Mouse (Mus musculus) ES-Bruce4 (cell line): ENCODE measurements around the gene Maoa. TPM values are rescaled to one million over a fixed set of nuclear protein-coding genes. Genes with fewer than 3 reads are reported as not detected.

Source experiments
- H3K27ac ChIP-seq: 2 replicates; pipeline ENCODE4 v1.5.1; 2012; ENCODE audit warnings: low read length, inconsistent platforms; ENCODE audit not compliant: insufficient read depth
- H3K27me3 ChIP-seq: 2 replicates; pipeline ENCODE4 v1.6.1; 2012; ENCODE audit warnings: mild to moderate bottlenecking, low read length, inconsistent platforms; ENCODE audit not compliant: control insufficient read depth, poor library complexity, insufficient read depth, severe bottlenecking
- H3K36me3 ChIP-seq: 2 replicates; pipeline ENCODE4 v1.6.1; 2012; ENCODE audit warnings: inconsistent platforms, mild to moderate bottlenecking, low read length, moderate library complexity; ENCODE audit not compliant: control insufficient read depth, poor library complexity, insufficient read depth, severe bottlenecking
- H3K4me1 ChIP-seq: one replicate; pipeline ENCODE4 v1.8.1; 2011; ENCODE audit warnings: low read length; ENCODE audit not compliant: control insufficient read depth, insufficient read depth
- H3K4me3 ChIP-seq: 2 replicates; pipeline ENCODE4 v1.5.1; 2011; ENCODE audit warnings: low read depth, mild to moderate bottlenecking, low read length
- H3K9ac ChIP-seq: 2 replicates; pipeline ENCODE4 v1.6.1; 2012; ENCODE audit warnings: low read depth, mild to moderate bottlenecking, inconsistent platforms; ENCODE audit not compliant: poor library complexity, severe bottlenecking
- H3K9me3 ChIP-seq: replicated peaks from 2 replicates; pipeline ENCODE4 v1.6.1; 2012; ENCODE audit warnings: mild to moderate bottlenecking, low read length, inconsistent platforms; ENCODE audit not compliant: control insufficient read depth, poor library complexity, insufficient read depth, severe bottlenecking
- CTCF ChIP-seq: IDR thresholded peaks from one replicate; pipeline ENCODE4 v1.8.1; 2011; ENCODE audit warnings: low read depth, low read length
- EP300 ChIP-seq: IDR thresholded peaks from 2 replicates; pipeline ENCODE4 v1.6.1; 2011; ENCODE audit warnings: low read depth, low read length; ENCODE audit not compliant: insufficient read depth
- POLR2A ChIP-seq: IDR thresholded peaks from one replicate; pipeline ENCODE4 v1.8.1; 2011; ENCODE audit warnings: low read length; ENCODE audit not compliant: insufficient read depth
- polyA plus RNA-seq: library from polyadenylated mRNA; stranded (reverse); fragments of >200 nt; gene quantifications from 2 replicates; pipeline ENCODE4 v1.2.4, GENCODE M21; 2011; ENCODE audit warnings: low read depth; ENCODE audit not compliant: missing spikeins, insufficient read depth, insufficient read length

Gene Maoa
- polyA plus RNA-seq: 23.0 and 23.8 TPM in 2 replicates

DNA sequence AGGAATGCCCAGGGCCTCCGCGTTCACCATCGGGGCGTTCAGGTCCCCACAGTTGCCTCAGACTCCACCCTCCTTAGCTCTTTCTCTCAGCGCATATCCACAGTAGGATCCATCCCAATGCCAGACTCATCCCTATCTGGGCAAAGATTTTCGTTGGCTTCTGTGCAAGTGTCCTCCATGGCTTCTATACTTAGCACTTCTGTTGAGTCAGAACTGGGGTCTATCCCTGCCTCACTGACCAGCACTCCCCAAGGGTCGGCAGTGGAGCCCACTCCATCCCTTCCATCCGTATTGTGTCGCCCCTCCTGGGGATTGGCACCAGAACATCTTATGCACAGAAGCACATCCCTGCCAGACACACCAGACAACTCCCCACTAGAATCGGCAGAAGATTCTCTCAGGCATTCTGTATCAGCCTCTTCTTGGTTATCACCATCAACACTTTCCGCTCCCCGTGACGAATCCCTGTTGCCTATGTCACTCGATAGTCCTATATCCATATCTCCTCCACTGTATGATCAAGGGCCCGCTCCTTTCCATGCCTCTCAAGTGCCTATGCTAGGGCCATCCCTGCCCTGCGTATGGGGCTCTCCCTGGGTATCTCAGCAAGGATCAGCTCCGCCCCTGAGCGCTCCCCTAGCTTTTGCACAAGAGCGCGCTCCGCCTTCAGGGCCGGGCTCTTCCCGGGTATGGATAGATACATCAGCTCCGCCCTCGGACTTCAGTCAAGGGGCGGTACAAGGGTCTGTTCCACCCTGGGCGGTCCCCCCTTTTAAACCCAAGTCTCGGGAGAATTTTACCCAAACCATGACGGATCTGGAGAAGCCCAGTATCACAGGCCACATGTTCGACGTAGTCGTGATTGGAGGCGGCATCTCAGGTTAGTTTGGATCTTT, at the start of gene Maoa:
TSS of gene Maoa (plus strand) at position 665 of the 896 bp plus-strand sequence.
- Histone ChIP-seq H3K9me3 (no peaks in the 10 kb centered on the region), H3K4me1 (no peaks in the 10 kb centered on the region), H3K27ac (no peak within 1 kb of the TSS), H3K9ac (peak within 1 kb of the TSS; percentile 72), H3K27me3 (no peaks in the 10 kb centered on the region), H3K4me3 (peak within 1 kb of the TSS; percentile 79), H3K36me3 (no peaks in the 10 kb centered on the region)
- TF ChIP-seq EP300 (no peak), POLR2A (peak; percentile 38)

DNA sequence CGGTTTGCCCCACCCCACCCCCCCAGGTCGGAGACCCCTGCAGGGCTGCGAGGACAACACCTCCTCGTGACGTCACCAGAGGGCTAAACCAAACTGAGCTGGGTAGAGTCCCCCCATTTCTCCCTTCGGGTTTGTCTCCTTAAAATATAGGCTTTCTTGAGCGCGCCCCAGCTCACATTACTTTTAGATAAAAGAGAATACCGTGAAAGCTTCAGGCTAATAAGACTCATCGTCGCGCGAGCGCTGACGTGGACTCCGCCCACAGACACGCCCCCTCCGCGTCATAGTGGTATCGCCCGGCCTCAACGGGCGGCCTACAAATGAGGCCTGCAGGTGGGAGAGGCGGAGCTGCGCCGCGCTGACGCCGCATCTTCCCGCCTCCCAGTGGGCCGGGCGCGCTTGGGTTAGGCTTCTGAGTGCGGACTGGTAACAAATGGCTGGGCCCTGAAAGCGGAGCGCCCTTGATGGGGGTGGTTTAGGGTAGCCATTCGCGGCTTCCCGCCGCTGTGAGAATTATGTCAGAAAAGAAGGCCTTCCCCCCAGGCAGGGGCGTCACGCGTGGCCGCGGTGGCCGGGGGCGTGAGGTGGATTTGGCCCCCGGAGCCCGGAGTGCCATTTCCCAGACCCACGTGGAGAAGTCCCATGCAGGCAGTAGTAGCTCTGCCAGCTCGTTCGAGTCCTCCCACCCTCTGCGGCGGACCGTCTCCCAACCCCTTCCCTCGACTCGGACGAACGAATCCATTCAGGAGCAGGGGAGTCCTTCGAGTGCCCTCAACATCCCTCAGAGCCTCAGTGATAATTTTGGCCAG, 1.1 kb upstream of the Maoa start:
- Histone ChIP-seq H3K4me3 (peak overlapping the region; percentile 76), H3K9me3 (no peaks in the 10 kb centered on the region), H3K36me3 (no peaks in the 10 kb centered on the region), H3K27me3 (no peaks in the 10 kb centered on the region), H3K4me1 (no peaks in the 10 kb centered on the region), H3K27ac (no peak overlapping the region), H3K9ac (peak overlapping the region; percentile 69)
- TF ChIP-seq POLR2A: no peak
- no peak for TF ChIP-seq EP300
- no peak for TF ChIP-seq CTCF

DNA sequence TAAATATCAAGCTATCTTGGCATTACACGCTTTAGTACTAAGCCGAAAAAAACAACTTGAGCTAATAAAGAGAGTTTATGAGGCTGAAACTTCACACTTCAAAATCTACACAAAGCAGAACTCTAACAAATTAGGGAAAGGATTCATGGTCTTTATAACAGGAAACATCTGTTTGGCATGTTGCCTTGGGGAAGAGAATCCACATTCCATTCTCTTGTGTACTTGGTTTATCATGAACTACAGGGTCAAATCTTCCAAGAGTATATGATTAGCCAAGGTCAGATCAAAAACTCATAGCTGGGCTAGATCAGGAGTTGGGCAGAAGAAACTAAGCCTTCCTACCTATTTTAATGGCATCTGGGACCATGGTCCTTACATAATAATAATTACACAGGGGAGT, 37.0 kb downstream of the Maoa start:
- Histone ChIP-seq H3K9me3 (no peaks in the 10 kb centered on the region), H3K27ac (no peak overlapping the region)

DNA sequence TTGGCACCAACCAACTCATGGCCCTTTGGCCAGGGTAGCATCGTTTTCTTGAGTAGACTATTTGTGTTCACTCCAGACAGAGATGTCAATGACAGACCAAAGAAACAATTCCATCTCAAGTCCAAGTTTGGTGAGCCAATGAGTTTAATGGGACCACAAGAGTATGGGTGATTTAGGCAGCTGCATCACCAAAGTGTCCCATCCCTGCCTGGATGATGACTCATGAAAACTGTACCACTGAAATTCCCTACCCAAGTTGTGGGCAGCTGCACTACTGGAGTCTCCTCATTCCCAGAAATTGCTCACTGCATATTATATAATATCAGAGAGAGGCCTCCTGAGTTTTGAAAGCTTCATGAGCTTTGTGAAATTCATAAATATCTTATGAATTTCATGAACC, 86.6 kb downstream of the Maoa start:
- TF ChIP-seq POLR2A (no peak), EP300 (no peak), CTCF (no peak)
- Histone ChIP-seq H3K9me3 (no peaks in the 10 kb centered on the region), H3K27ac (no peak overlapping the region), H3K4me1 (no peaks in the 10 kb centered on the region), H3K4me3 (no peak overlapping the region), H3K9ac (no peak overlapping the region), H3K27me3 (no peaks in the 10 kb centered on the region), H3K36me3 (no peaks in the 10 kb centered on the region)

More for the DNA sequence above, 37.0 kb downstream of the Maoa start:
- TF ChIP-seq POLR2A (no peak), EP300 (no peak), CTCF (no peak)
- H3K36me3 ChIP-seq: no peaks in the 10 kb centered on the region
- no peaks in the 10 kb centered on the region for H3K4me1 ChIP-seq
- H3K4me3 ChIP-seq: no peak overlapping the region
- H3K9ac ChIP-seq: no peak overlapping the region
- no peaks in the 10 kb centered on the region for H3K27me3 ChIP-seq

DNA sequence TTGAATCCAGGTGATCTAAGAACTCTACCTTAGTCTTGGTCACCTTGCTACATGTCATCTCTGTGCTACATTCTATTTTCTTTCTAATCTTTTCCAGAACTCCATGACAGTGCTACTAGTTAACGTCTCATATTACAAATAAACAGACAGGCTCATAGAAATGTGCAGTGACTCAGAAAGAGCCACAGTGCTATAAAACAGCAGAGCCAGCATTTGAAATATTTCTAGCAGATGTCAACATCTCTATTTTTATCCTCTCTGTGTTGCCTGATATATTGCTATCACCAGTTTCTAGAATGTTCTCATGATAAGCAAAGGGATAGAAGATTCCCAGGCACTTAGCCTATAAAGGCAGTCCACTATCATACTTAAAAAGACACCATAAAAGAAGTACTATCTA, 94.5 kb downstream of the Maoa start:
- H3K9ac ChIP-seq: no peak overlapping the region
- no peaks in the 10 kb centered on the region for H3K36me3 ChIP-seq
- no peak overlapping the region for H3K27ac ChIP-seq
- H3K27me3 ChIP-seq: no peaks in the 10 kb centered on the region
- H3K4me3 ChIP-seq: no peak overlapping the region
- no peaks in the 10 kb centered on the region for H3K4me1 ChIP-seq
- TF ChIP-seq POLR2A (no peak), EP300 (no peak), CTCF (no peak)
- H3K9me3 ChIP-seq: no peaks in the 10 kb centered on the region

Other genes starting within 250 kb of the Maoa start
- gene Cypt1, start 96.8 kb upstream of the Maoa start, polyA plus RNA-seq: not detected in 2 replicates
- gene Maob, start 197.7 kb downstream of the Maoa start, polyA plus RNA-seq: 1.8 and 2.7 TPM in 2 replicates